Comparison of ENCODE assay signal across 12 mouse cellular contexts in the genomic region with DNA sequence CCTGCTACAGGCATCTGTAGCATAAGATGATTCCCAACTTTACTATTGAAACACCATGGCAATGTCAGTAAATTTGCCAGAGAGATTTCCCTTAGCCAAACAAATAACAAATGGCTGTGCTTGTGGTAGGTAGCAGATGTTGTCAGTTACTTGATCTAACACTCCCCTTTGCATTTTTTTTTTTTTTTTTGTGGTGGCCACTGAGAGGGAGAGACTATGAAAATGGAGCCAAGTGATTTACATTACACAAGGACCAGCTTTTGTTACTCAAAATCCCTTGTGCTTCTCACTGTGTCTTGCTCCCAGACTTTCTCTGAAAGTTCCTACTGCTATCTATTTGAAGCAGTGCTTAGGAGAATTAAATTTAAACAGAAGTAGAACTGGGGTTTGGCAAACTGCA.
"Had no signal": no experiment of that assay in that cellular context is flagged by ENCODE, and none has a peak within 500 bp of the region (broad histone marks: within the 10 kb centered on the region; RNA-seq: fewer than 3 reads in every experiment).

No protein-coding gene starts in this region.

- H3K9me3 ChIP-seq: kidney, embryonic 15.5 days; limb, embryonic 13.5 days; neural tube, embryonic 15.5 days had no signal

- H3K36me3 ChIP-seq: kidney, embryonic 15.5 days; limb, embryonic 13.5 days; neural tube, embryonic 15.5 days had no signal

- DNase-seq: kidney, adult 2 months; kidney, postnatal 14 days; left cerebral cortex, postnatal 4 days; lung, adult 18-20 months; right cerebral cortex, adult 18-20 months; right cerebral cortex, postnatal 25 days; thymus, postnatal 36 days had no signal

- H3K4me2 ChIP-seq: kidney, embryonic 15.5 days; limb, embryonic 13.5 days; neural tube, embryonic 15.5 days had no signal

- H3K27me3 ChIP-seq: kidney, embryonic 15.5 days; limb, embryonic 13.5 days; neural tube, embryonic 15.5 days had no signal

- H3K9ac ChIP-seq: kidney, embryonic 15.5 days; limb, embryonic 13.5 days; liver, embryonic 14.5 days; neural tube, embryonic 15.5 days had no signal

- H3K4me3 ChIP-seq: kidney, embryonic 15.5 days; limb, embryonic 13.5 days; myocyte; neural tube, embryonic 15.5 days had no signal

- H3K27ac ChIP-seq: kidney, embryonic 15.5 days; limb, embryonic 13.5 days; liver, embryonic 14.5 days; neural tube, embryonic 15.5 days had no signal

- H3K4me1 ChIP-seq: kidney, embryonic 15.5 days; limb, embryonic 13.5 days; neural tube, embryonic 15.5 days had no signal
